Mouse (Mus musculus): ENCODE measurements around the gene Phf11d. TPM values are rescaled to one million over a fixed set of nuclear protein-coding genes. Genes with fewer than 3 reads are reported as not detected.
"Not testable (repeated sequence)": the region's sequence is repeated elsewhere in the genome, so short reads cannot be mapped to it uniquely, and the experiment has no call there.

Phf11d gene
- polyA plus RNA-seq (2016; fragmentation: Nextera tagmentation; extraction: Ambion mirVana): 0.29 and 0.51 TPM in 2 replicates

GRCm38 (mm10) chr14:59365244-59365644 is at the start of gene Phf11d:
Gene Phf11d (minus strand): TSS chr14:59365470.
- H3K9me3 ChIP-seq: no peaks in the 10 kb centered on the region
- no peaks in the 10 kb centered on the region for H3K4me1 ChIP-seq
- H3K9ac ChIP-seq: no peak within 1 kb of the TSS
- ATAC-seq (ENCODE audit: insufficient number of reproducible peaks, insufficient read depth, low FRiP score, low TSS enrichment): no peak
- no peaks in the 10 kb centered on the region for H3K36me3 ChIP-seq
- H3K27ac ChIP-seq: no peak within 1 kb of the TSS
- H3K4me2 ChIP-seq (replicated peaks): no peak within 1 kb of the TSS
- H3K27me3 ChIP-seq: no peaks in the 10 kb centered on the region
- H3K4me3 ChIP-seq: no peak within 1 kb of the TSS
- 74% methylated on average over 6 of the region's 6 CpGs for WGBS

DNA sequence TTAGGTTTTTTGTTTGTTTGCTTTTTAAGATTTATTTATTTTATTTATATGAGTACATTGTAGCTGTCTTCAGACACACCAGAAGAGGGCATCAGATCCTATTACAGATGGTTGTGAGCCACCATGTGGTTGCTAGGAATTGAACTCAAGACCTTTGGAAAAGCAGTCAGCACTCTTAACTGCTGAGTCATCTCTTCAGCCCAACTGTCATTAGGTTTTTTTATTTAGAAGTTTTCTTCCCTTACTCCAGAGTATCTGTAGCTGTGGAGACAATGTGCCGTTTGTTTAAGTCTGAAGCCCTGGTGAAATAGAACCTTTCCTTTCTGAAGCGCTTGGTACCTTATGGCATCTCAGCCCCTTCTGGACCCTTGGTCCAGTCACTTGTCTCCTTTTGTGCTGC is 49.7 kb upstream of the Phf11d start:
- peaks cover 11% of the 10 kb centered on the region; the same call in 1 of the 2 replicates for H3K36me3 ChIP-seq
- 94% methylated on average over 2 of the region's 2 CpGs for WGBS
- ATAC-seq (ENCODE audit: insufficient number of reproducible peaks, insufficient read depth, low FRiP score, low TSS enrichment); H3K4me2 ChIP-seq (replicated peaks); H3K4me1 ChIP-seq; H3K9ac ChIP-seq; H3K9me3 ChIP-seq; H3K27ac ChIP-seq; H3K27me3 ChIP-seq; H3K4me3 ChIP-seq: not testable (repeated sequence)

GRCm38 (mm10) chr14:59396999-59397398 is 31.7 kb upstream of the Phf11d start:
- no peak overlapping the region for H3K4me3 ChIP-seq
- ATAC-seq (ENCODE audit: insufficient number of reproducible peaks, insufficient read depth, low FRiP score, low TSS enrichment): no peak
- no peaks in the 10 kb centered on the region for H3K4me1 ChIP-seq
- H3K9me3 ChIP-seq: no peaks in the 10 kb centered on the region
- H3K4me2 ChIP-seq (replicated peaks): no peak overlapping the region
- no peak overlapping the region for H3K9ac ChIP-seq
- WGBS: 81% methylated on average over 2 of the region's 2 CpGs
- no peaks in the 10 kb centered on the region for H3K27me3 ChIP-seq
- H3K36me3 ChIP-seq: no peaks in the 10 kb centered on the region
- H3K27ac ChIP-seq: no peak overlapping the region

DNA sequence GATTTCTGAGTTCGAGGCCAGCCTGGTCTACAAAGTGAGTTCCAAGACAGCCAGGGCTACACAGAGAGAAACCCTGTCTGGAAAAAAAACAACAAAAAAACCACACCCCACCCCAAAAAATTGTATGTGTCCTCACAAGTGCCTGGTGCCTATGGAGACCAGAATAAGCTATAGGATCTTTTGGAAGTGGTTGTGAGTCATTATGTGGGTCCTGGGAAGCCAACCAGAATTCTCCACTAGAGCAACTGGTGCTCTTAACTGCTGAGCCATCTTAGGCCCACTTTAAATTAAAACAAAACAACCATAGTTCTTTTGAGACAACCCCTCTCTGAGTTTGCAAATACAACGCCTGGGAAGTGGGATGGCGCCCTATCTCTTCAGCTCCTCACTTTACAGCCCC is 30.0 kb upstream of the Phf11d start, which contains the start of gene Phf11c:
Gene Phf11c (minus strand): TSS at position 101 of the 400 bp plus-strand sequence.
- Histone ChIP-seq H3K36me3 (no peaks in the 10 kb centered on the region), H3K9ac (no peak within 1 kb of the TSS), H3K4me1 (no peaks in the 10 kb centered on the region), H3K9me3 (no peaks in the 10 kb centered on the region), H3K27me3 (no peaks in the 10 kb centered on the region), H3K4me3 (no peak within 1 kb of the TSS), H3K4me2 (replicated peaks) (no peak within 1 kb of the TSS), H3K27ac (no peak within 1 kb of the TSS)
- no peak for ATAC-seq (ENCODE audit: insufficient number of reproducible peaks, insufficient read depth, low FRiP score, low TSS enrichment)
- 91% methylated on average over 3 of the region's 3 CpGs for WGBS

DNA sequence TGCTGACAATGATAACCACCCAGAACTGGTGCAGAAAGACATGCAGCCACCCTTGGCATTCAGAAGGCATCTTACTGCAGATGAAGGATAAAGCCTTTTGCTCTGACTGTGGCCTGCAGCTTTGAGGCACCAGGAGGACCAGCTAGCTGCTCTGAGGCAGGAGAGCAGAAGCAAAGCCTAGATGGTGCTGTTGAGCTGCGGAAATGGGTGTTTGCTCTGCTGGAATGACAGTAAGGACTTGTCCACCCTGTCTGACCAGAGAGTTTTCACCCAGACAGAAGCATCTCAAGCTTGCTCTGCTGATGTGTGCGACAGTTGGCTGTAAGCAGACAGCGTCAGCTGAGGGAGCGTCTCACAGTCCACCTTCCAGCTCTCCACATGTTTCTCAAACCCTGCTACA is 24.9 kb upstream of the Phf11d start:
- WGBS: 63% methylated on average over 4 of the region's 4 CpGs
- not testable (repeated sequence) for H3K27ac ChIP-seq; H3K4me3 ChIP-seq; H3K36me3 ChIP-seq; H3K9ac ChIP-seq; ATAC-seq (ENCODE audit: insufficient number of reproducible peaks, insufficient read depth, low FRiP score, low TSS enrichment); H3K4me2 ChIP-seq (replicated peaks); H3K4me1 ChIP-seq; H3K9me3 ChIP-seq; H3K27me3 ChIP-seq

GRCm38 (mm10) chr14:59389532-59389931 is 24.3 kb upstream of the Phf11d start:
- no peaks in the 10 kb centered on the region for H3K4me1 ChIP-seq
- 75% methylated on average over 1 of the region's 1 CpGs for WGBS
- no peak overlapping the region for H3K27ac ChIP-seq
- ATAC-seq (ENCODE audit: insufficient number of reproducible peaks, insufficient read depth, low FRiP score, low TSS enrichment): no peak
- H3K4me3 ChIP-seq: no peak overlapping the region
- no peak overlapping the region for H3K4me2 ChIP-seq (replicated peaks)
- no peaks in the 10 kb centered on the region for H3K36me3 ChIP-seq
- H3K27me3 ChIP-seq: no peaks in the 10 kb centered on the region
- no peaks in the 10 kb centered on the region for H3K9me3 ChIP-seq
- H3K9ac ChIP-seq: no peak overlapping the region

DNA sequence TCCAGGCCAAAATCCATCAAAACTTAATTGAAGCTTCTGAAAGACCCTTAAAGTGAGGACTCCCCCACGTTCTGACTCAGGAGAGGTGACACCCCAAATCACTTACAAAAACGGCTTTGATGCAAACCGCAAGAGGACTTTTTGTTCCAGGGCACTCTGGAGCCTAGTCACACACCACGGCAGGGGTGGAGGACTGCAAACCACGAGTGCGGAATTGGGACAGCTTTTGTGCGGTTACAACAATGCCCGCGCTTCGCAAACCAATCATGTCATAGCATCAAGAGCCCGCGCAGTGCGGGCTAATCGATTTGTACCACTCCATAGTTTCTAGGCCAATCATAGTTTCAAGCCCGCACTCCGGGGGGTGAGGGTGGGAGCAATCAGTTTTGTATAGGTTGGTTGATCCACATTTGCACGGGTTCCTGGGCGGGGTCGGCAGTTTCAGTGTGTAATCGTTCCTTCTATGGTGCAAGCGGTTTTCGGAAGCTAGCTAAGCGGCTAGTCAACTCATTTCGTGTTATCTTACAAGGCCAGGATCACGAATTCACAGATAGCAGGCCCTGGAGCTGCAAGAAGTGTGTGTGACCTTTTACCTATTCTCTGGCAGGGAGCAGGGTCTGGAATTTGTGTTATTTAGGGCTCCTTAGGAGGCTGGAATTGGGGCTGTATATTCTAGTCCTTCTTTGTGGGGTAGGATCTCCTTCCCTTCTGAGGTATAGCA is 5.2 kb upstream of the Phf11d start:
- Histone ChIP-seq H3K27ac (no peak overlapping the region), H3K36me3 (no peaks in the 10 kb centered on the region), H3K4me3 (no peak overlapping the region), H3K9me3 (0 out of 2 replicates have a peak, but pooled peaks cover 8% of the 10 kb centered on the region), H3K27me3 (no peaks in the 10 kb centered on the region), H3K4me2 (replicated peaks) (no peak overlapping the region), H3K9ac (no peak overlapping the region), H3K4me1 (no peaks in the 10 kb centered on the region)
- 91% methylated on average over 25 of the region's 25 CpGs for WGBS
- ATAC-seq (ENCODE audit: insufficient number of reproducible peaks, insufficient read depth, low FRiP score, low TSS enrichment): no peak

GRCm38 (mm10) chr14:59366386-59367105 is 1.3 kb upstream of the Phf11d start:
- H3K9me3 ChIP-seq: 0 out of 2 replicates have a peak, but pooled peaks cover 5% of the 10 kb centered on the region
- 80% methylated on average over 8 of the region's 8 CpGs for WGBS

GRCm38 (mm10) chr14:59341189-59341588 is 24.1 kb downstream of the Phf11d start, which contains the start of gene Phf11b:
Gene Phf11b (minus strand): TSS chr14:59341351.
- ATAC-seq (ENCODE audit: insufficient number of reproducible peaks, insufficient read depth, low FRiP score, low TSS enrichment): not testable (repeated sequence)

More at GRCm38 (mm10) chr14:59366386-59367105, 1.3 kb upstream of the Phf11d start:
- H3K27ac ChIP-seq: no peak overlapping the region
- ATAC-seq (ENCODE audit: insufficient number of reproducible peaks, insufficient read depth, low FRiP score, low TSS enrichment): no peak
- H3K27me3 ChIP-seq: no peaks in the 10 kb centered on the region
- no peaks in the 10 kb centered on the region for H3K4me1 ChIP-seq
- H3K4me3 ChIP-seq: no peak overlapping the region
- H3K4me2 ChIP-seq (replicated peaks): no peak overlapping the region
- no peak overlapping the region for H3K9ac ChIP-seq
- H3K36me3 ChIP-seq: no peaks in the 10 kb centered on the region

GRCm38 (mm10) chr14:59339541-59339940 is 25.7 kb downstream of the Phf11d start:
- H3K9me3 ChIP-seq: no peaks in the 10 kb centered on the region
- no peak overlapping the region for H3K9ac ChIP-seq
- H3K36me3 ChIP-seq: no peaks in the 10 kb centered on the region
- WGBS: 100% methylated on average over 1 of the region's 1 CpGs
- H3K4me1 ChIP-seq: no peaks in the 10 kb centered on the region
- no peak overlapping the region for H3K4me3 ChIP-seq
- ATAC-seq (ENCODE audit: insufficient number of reproducible peaks, insufficient read depth, low FRiP score, low TSS enrichment): no peak
- H3K27ac ChIP-seq: no peak overlapping the region
- H3K4me2 ChIP-seq (replicated peaks): no peak overlapping the region
- H3K27me3 ChIP-seq: no peaks in the 10 kb centered on the region

More at GRCm38 (mm10) chr14:59341189-59341588, 24.1 kb downstream of the Phf11d start, which contains the start of gene Phf11b:
- H3K4me3 ChIP-seq; H3K36me3 ChIP-seq; H3K4me1 ChIP-seq; H3K27ac ChIP-seq; H3K9ac ChIP-seq; H3K27me3 ChIP-seq; H3K4me2 ChIP-seq (replicated peaks); H3K9me3 ChIP-seq: not testable (repeated sequence)
- WGBS: 79% methylated on average over 1 of the region's 1 CpGs

DNA sequence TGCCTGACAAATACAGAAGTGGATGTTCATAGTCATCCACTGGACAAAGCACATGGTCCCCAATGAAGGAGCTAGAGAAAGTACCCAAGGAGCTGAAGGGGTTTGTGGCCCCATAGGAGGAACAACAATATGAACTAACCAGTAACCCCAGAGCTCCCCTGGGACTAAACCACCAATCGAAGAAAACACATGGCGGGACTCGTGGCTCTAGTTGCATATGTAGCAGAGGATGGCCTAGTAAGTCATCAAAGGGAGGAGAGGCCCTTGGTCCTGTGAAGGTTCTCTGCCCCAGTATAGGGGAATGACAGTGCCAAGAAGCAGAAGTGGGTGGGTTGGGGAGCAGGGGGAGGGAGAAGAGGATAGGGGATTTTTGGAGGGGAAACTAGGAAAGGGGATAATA is 29.2 kb downstream of the Phf11d start:
- not testable (repeated sequence) for H3K4me2 ChIP-seq (replicated peaks); H3K9ac ChIP-seq; H3K4me3 ChIP-seq; ATAC-seq (ENCODE audit: insufficient number of reproducible peaks, insufficient read depth, low FRiP score, low TSS enrichment); H3K27me3 ChIP-seq; H3K9me3 ChIP-seq; H3K4me1 ChIP-seq; H3K36me3 ChIP-seq; H3K27ac ChIP-seq
- WGBS: 84% methylated on average over 3 of the region's 3 CpGs

GRCm38 (mm10) chr14:59330499-59330898 is 34.8 kb downstream of the Phf11d start:
- WGBS: 40% methylated on average over 3 of the region's 3 CpGs
- not testable (repeated sequence) for H3K9ac ChIP-seq; H3K36me3 ChIP-seq; H3K4me3 ChIP-seq; ATAC-seq (ENCODE audit: insufficient number of reproducible peaks, insufficient read depth, low FRiP score, low TSS enrichment); H3K27me3 ChIP-seq; H3K4me2 ChIP-seq (replicated peaks); H3K27ac ChIP-seq; H3K4me1 ChIP-seq; H3K9me3 ChIP-seq
